Mouse (Mus musculus) erythroblast, embryonic 14.5 days (primary cell): ENCODE data around the gene Rbms3.

Experiments
- GATA1 ChIP-seq: IDR thresholded peaks from 2 replicates; pipeline ENCODE4 v1.6.1; 2012; ENCODE audit warnings: low read length, inconsistent platforms, mixed read lengths
- TAL1 ChIP-seq: IDR thresholded peaks from 3 replicates; pipeline ENCODE4 v1.6.1; 2012; ENCODE audit warnings: low read length, inconsistent platforms, mixed read lengths

- TF ChIP-seq TAL1: no peak
- TF ChIP-seq GATA1: no peak
Observed at GRCm38 (mm10) chr9:116566711-116567110, 1063.0 kb downstream of the Rbms3 start.
